Comparison of ENCODE assay signal across 8 mouse cellular contexts in the genomic region with DNA sequence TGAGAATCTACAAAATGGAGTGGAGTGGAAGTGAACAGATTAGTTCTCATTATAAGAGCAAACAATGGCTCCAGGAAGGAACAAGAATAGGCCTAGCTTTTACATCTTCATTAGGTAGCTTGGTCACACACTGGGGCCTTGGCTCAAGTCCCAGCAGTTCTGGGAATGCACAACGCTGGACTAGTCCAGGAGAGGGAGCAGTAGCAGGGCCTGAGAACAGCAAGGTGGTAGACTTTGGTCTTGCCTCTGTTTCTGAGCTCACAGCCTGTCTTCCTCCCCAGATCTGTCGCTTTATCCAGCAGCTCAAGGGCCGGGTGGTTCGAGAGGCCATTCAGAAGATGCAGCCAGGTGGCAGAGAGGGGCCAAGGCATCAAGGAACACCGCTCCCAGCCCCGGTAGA. TPM values are rescaled to one million over a fixed set of nuclear protein-coding genes. Genes with fewer than 3 reads are reported as not detected.
DNase-seq lines count a peak whose midpoint lies in the region; ATAC-seq and TF ChIP-seq lines count a peak whose summit lies in the region.

No protein-coding gene starts in this region.

- peak; percentile 55 for TF ChIP-seq CTCF in heart, postnatal 0 days (IDR thresholded peaks at IDR 0.05; ENCODE audit: low read depth)

- TF ChIP-seq EP300 in heart, postnatal 0 days (IDR thresholded peaks at IDR 0.05; ENCODE audit: low read depth) = no peak

- H3K36me3 ChIP-seq in neural tube, embryonic 11.5 days (ENCODE audit: control insufficient read depth, insufficient read depth, low read length) = peaks cover 2% of the 10 kb centered on the region; the same call in 1 of the 2 replicates
- H3K36me3 ChIP-seq in heart, postnatal 0 days (replicated peaks; ENCODE audit: control insufficient read depth, insufficient read depth, low read length) = peaks cover 20% of the 10 kb centered on the region

- peak overlapping the region; percentile 72 for H3K4me2 ChIP-seq in neural tube, embryonic 11.5 days (ENCODE audit: low read depth)
- peak overlapping the region; percentile 89 for H3K4me2 ChIP-seq in heart, postnatal 0 days (ENCODE audit: low read depth, low read length)

- no peak for ATAC-seq in neural tube, embryonic 11.5 days (ENCODE audit: insufficient read depth, low FRiP score, low TSS enrichment)
- no peak for ATAC-seq in heart, postnatal 0 days (ENCODE audit: insufficient read depth, low read depth)

- H3K27me3 ChIP-seq in neural tube, embryonic 11.5 days (ENCODE audit: control insufficient read depth, insufficient read depth, low read length) = 0 out of 2 replicates have a peak, but pooled peaks cover 2% of the 10 kb centered on the region
- no peaks in the 10 kb centered on the region for H3K27me3 ChIP-seq in heart, postnatal 0 days (ENCODE audit: control insufficient read depth, insufficient read depth, low read length)

- DNase-seq in neural tube, embryonic 11.5 days (ENCODE audit: low spot score) = no peak
- DNase-seq in neural tube, embryonic 10.5 days (ENCODE audit: extremely low spot score, low spot score) = no peak
- DNase-seq in cerebellum, adult 9-11 months = peak; percentile 82
- DNase-seq in heart, postnatal 0 days (ENCODE audit: low spot score) = peak; percentile 48
- peak; percentile 86 to 89 for DNase-seq in kidney, postnatal 36 days
- DNase-seq in lung, postnatal 14 days = peak; percentile 33
- DNase-seq in thymus, postnatal 0 days (ENCODE audit: low spot score) = no peak
- no peak for DNase-seq in T-cell, adult 2 months (ENCODE audit: low spot score)

- no peak overlapping the region for H3K27ac ChIP-seq in neural tube, embryonic 11.5 days (ENCODE audit: low read depth, low read length)
- H3K27ac ChIP-seq in heart, postnatal 0 days (ENCODE audit: low read depth) = no peak overlapping the region

- H3K4me1 ChIP-seq in neural tube, embryonic 11.5 days (ENCODE audit: control insufficient read depth, insufficient read depth, low read length) = peaks cover 15% of the 10 kb centered on the region
- peaks cover 18% of the 10 kb centered on the region for H3K4me1 ChIP-seq in heart, postnatal 0 days (ENCODE audit: control insufficient read depth, insufficient read depth)

- H3K9ac ChIP-seq in neural tube, embryonic 11.5 days (ENCODE audit: low read length) = no peak overlapping the region
- H3K9ac ChIP-seq in heart, postnatal 0 days (replicated peaks; ENCODE audit: low read depth, low read length) = no peak overlapping the region

- H3K4me3 ChIP-seq in neural tube, embryonic 11.5 days (ENCODE audit: low read depth, low read length) = peak overlapping the region; percentile 87
- H3K4me3 ChIP-seq in heart, postnatal 0 days (ENCODE audit: low read depth, low read length) = peak overlapping the region; percentile 84

- H3K9me3 ChIP-seq in neural tube, embryonic 11.5 days (ENCODE audit: control insufficient read depth, low read length) = no peaks in the 10 kb centered on the region
- H3K9me3 ChIP-seq in heart, postnatal 0 days (replicated peaks; ENCODE audit: control insufficient read depth, low read length) = no peaks in the 10 kb centered on the region

- 69% methylated on average over 6 of the region's 6 CpGs for WGBS in neural tube, embryonic 11.5 days
- 72% methylated on average over 6 of the region's 6 CpGs for WGBS in heart, postnatal 0 days

RNA-seq across cellular contexts. Expression of a gene that starts 1.1 kb away (rescaled TPM):
- polyA plus RNA-seq in neural tube, embryonic 11.5 days (2014; fragmentation: Nextera tagmentation; extraction: Ambion mirVana) = 61.4 and 68.6 TPM in 2 replicates
- total RNA-seq in heart, postnatal 0 days (2014; rRNA removed; ENCODE audit: low replicate concordance) = 32.6 and 84.9 TPM in 2 replicates
- 26.7 and 29.9 TPM in 2 replicates for polyA plus RNA-seq in heart, postnatal 0 days (2015; fragmentation: Nextera tagmentation; extraction: Ambion mirVana)
- polyA plus RNA-seq in thymus, postnatal 0 days (2015; fragmentation: Nextera tagmentation; extraction: Ambion mirVana) = 34.5 and 36.4 TPM in 2 replicates

RNA-seq across cellular contexts. Expression of a gene that starts 5.1 kb away (rescaled TPM):
- 140 TPM in 2 replicates for polyA plus RNA-seq in neural tube, embryonic 11.5 days (2014; fragmentation: Nextera tagmentation; extraction: Ambion mirVana)
- total RNA-seq in heart, postnatal 0 days (2014; rRNA removed; ENCODE audit: low replicate concordance) = 10.4 and 12.5 TPM in 2 replicates
- 13.2 and 13.7 TPM in 2 replicates for polyA plus RNA-seq in heart, postnatal 0 days (2015; fragmentation: Nextera tagmentation; extraction: Ambion mirVana)
- 8.5 and 8.7 TPM in 2 replicates for polyA plus RNA-seq in thymus, postnatal 0 days (2015; fragmentation: Nextera tagmentation; extraction: Ambion mirVana)

RNA-seq across cellular contexts. Expression of a gene that starts 6.0 kb away (rescaled TPM):
- 2.1 and 2.3 TPM in 2 replicates for polyA plus RNA-seq in neural tube, embryonic 11.5 days (2014; fragmentation: Nextera tagmentation; extraction: Ambion mirVana)
- 3.9 and 6.4 TPM in 2 replicates for total RNA-seq in heart, postnatal 0 days (2014; rRNA removed; ENCODE audit: low replicate concordance)
- 1.8 and 2.7 TPM in 2 replicates for polyA plus RNA-seq in heart, postnatal 0 days (2015; fragmentation: Nextera tagmentation; extraction: Ambion mirVana)
- 2.3 and 4.0 TPM in 2 replicates for polyA plus RNA-seq in thymus, postnatal 0 days (2015; fragmentation: Nextera tagmentation; extraction: Ambion mirVana)

RNA-seq across cellular contexts. Expression of a gene that starts 15.3 kb away (rescaled TPM):
- 0.43 and 0.70 TPM in 2 replicates for polyA plus RNA-seq in neural tube, embryonic 11.5 days (2014; fragmentation: Nextera tagmentation; extraction: Ambion mirVana)
- 0.66 TPM in 1 of 2 replicates, not detected in the other for total RNA-seq in heart, postnatal 0 days (2014; rRNA removed; ENCODE audit: low replicate concordance)
- polyA plus RNA-seq in heart, postnatal 0 days (2015; fragmentation: Nextera tagmentation; extraction: Ambion mirVana) = 0.19 and 0.34 TPM in 2 replicates
- polyA plus RNA-seq in thymus, postnatal 0 days (2015; fragmentation: Nextera tagmentation; extraction: Ambion mirVana) = 0.21 and 0.26 TPM in 2 replicates

RNA-seq across cellular contexts. Expression of a gene that starts 15.5 kb away (rescaled TPM):
- 23.0 and 23.4 TPM in 2 replicates for polyA plus RNA-seq in neural tube, embryonic 11.5 days (2014; fragmentation: Nextera tagmentation; extraction: Ambion mirVana)
- total RNA-seq in heart, postnatal 0 days (2014; rRNA removed; ENCODE audit: low replicate concordance) = 27.7 and 36.8 TPM in 2 replicates
- polyA plus RNA-seq in heart, postnatal 0 days (2015; fragmentation: Nextera tagmentation; extraction: Ambion mirVana) = 18.7 and 21.0 TPM in 2 replicates
- 33.3 and 35.4 TPM in 2 replicates for polyA plus RNA-seq in thymus, postnatal 0 days (2015; fragmentation: Nextera tagmentation; extraction: Ambion mirVana)

Comparison
In these comparisons a context has a peak if more than half of its experiments do, and no peak if none do; other contexts are left out.
1. DNase-seq: peak in cerebellum, adult 9-11 months (single experiment), heart, postnatal 0 days (single experiment), kidney, postnatal 36 days (2 of 2) and lung, postnatal 14 days (single experiment); none in neural tube, embryonic 11.5 days (single experiment), neural tube, embryonic 10.5 days (single experiment), thymus, postnatal 0 days (single experiment) and T-cell, adult 2 months (single experiment).